Mouse (Mus musculus) gastrocnemius, postnatal 14 days (tissue): ENCODE data around the gene Idh1. TPM values are rescaled to one million over a fixed set of nuclear protein-coding genes. Genes with fewer than 3 reads are reported as not detected.

Experiments used
- DNase-seq: peaks from one replicate; pipeline ENCODE4 v3.0.0; 2021; ENCODE audit warnings: mixed read lengths
- intact Hi-C: fragments of 180-260 bp; cut with DNase I; formaldehyde crosslinking; loops from one replicate; pipeline ENCODE4 v1.15.1; 2025; ENCODE audit warnings: low total_unique reads
- total RNA-seq, 2 experiments: library from RNA; stranded (reverse); gene quantifications; 2 replicates each; pipeline ENCODE4 v1.2.3; 2021

Gene Idh1
- total RNA-seq, 2 experiments from 2014 or later, result 39.9 to 51.1 TPM

DNA sequence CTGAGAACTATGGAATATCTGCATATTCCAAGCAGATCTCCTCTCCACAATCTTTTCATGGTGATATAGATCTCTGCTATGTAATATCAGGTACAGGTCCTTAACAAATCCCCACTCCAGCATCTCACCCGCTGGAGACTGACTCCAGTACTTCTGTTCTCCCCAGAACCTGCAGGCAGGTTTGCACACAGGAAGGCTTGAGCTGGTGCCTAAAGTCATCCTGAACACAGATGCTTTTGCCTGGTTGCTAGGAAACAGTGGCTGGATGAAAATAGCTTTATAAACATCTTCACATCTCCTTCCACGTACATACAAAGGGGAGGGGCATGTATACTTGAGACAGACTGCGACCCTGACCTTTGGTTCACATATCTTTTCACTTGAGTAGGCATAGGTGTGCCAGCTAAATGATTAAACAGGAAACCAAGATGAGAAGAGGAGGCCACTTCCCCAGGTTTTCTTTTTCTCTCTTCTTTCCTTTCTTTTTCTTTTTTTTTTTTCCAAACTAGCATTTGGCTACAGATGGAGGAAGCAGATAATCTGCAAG lies 56.6 kb downstream of the Idh1 start:
- intact Hi-C loops, result no loop called here
- DNase-seq, result no peak

GRCm38 (mm10) chr1:65122574-65123372 lies 63.5 kb downstream of the Idh1 start, which contains the start of gene D630023F18Rik:
Gene D630023F18Rik, minus strand, starts transcription at chr1:65123214.
- DNase-seq, result no peak
- intact Hi-C loops, result no loop called here

DNA sequence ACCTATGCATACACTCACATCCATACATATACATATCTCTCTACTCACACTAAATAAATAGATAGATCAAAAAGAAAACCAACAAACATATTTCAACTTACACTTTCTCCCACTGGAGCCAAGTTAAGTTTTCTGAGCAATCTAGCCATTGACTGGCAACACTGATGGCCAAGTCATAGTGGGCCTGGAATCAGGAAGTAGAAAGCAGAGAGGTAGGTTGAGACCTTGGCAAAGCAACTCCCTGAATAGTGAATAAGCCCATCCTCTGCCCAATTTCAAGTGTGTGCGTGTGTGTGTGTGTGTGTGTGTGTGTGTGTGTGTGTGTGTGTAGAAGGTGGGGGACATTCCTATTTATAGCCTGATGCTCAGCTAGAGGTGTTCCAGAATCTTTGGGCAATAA lies 66.9 kb downstream of the Idh1 start, which contains the start of gene Gm28845:
Gene Gm28845, minus strand, starts transcription at position 121 of the 400 bp plus-strand sequence.
- intact Hi-C loops, result loop anchor here (10.0 kb wide), 1 partner anchor 45 kb away; no protein-coding TSS in a partner anchor
- DNase-seq, result no peak

GRCm38 (mm10) chr1:65118150-65118913 lies 68.0 kb downstream of the Idh1 start:
- DNase-seq, result no peak
- intact Hi-C loops, result loop anchor here (10.0 kb wide), 1 partner anchor 46 kb away; no protein-coding TSS in a partner anchor

DNA sequence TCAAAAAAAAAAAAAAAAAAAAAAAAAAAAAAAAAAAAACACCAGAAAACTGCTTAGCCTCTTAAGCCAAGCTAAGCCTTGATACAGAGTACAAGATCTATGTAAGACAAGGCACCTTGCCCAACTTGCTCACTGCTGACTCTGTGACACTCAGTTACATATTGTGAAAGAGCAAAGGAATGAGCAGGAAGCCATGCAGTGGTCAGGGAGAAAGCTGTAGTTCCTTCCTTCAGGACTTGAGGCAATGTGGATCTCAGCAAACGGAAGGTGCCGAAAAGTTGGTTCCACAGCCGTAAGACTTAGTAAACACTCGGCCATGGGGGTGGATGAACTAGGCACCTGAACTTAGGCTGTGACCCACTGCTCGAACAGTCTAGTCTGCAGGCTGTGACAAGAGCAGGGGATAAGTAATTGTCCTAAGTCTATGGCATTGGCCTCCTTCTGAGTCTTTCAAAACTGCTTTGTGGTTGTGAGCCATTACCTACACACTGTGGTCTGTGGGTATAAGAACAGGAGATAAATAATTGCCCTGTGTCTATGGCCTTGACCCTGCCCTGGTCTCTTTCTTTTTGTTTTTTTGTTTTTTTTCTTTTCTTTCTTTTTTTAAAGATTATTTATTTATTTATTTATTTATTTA lies 72.6 kb downstream of the Idh1 start:
- no peak for DNase-seq
- intact Hi-C loops, result loop anchor here (10.0 kb wide), 1 partner anchor 51 kb away; no protein-coding TSS in a partner anchor

GRCm38 (mm10) chr1:65112807-65113196 lies 73.5 kb downstream of the Idh1 start:
- intact Hi-C loops, result loop anchor here (10.0 kb wide), 1 partner anchor 52 kb away; no protein-coding TSS in a partner anchor
- no peak for DNase-seq

DNA sequence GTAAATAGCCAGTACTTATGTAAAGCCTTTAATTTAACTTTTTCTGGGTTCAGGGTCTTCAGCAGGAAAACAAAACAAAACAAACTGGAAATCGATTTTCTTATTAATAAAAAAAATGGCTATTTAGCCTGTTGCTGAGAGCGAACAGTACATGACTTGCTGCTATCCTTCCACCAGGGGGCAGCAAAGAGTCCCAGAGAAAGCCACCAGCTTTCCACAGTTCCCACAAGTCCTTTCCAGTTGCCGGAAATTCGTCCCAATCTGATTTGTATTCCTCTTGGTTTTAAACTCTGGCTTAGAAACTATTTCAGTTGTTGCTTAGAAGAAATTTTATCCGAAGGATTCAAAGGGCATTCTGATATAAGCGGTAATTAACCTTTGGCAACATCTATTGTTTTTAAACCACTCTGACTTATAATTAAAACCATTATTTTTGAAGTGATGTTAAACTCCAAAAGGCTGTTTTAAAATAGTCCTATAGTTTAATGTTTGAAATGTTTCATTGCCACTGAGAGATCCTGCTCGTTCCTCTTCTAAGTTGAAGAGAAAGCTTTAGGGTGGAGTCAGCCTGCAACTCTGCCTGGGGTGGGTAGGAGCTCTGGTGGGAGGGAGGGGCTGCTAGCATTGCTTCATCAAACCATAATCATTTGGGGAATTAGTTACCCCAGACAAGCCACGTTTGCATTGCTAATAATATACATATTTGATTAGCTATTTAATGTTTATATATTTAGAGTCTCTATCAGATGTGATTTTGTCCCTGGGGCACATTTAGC lies 74.1 kb downstream of the Idh1 start:
- intact Hi-C loops, result loop anchor here (10.0 kb wide), 1 partner anchor 53 kb away; no protein-coding TSS in a partner anchor

GRCm38 (mm10) chr1:65109756-65110435 lies 76.4 kb downstream of the Idh1 start:
- DNase-seq, result no peak
- intact Hi-C loops, result loop anchor here (5.0 to 10.0 kb wide), 2 partner anchors 55 to 72 kb away; no protein-coding TSS in a partner anchor

More for the DNA sequence above, 74.1 kb downstream of the Idh1 start:
- DNase-seq, result peak; percentile 69

- DNase-seq, result no peak
- intact Hi-C loops, result loop anchor here (5.0 kb wide), 1 partner anchor 73 kb away; no protein-coding TSS in a partner anchor
These were observed 77.1 kb downstream of the Idh1 start for GRCm38 (mm10) chr1:65109196-65109595.

Other genes with a start within 250 kb of the Idh1 start
- gene Plekhm3, start 229.7 kb downstream of the Idh1 start, total RNA-seq, result 1 to 10 TPM; 3.9 to 5.1 TPM
- gene Akr1cl, start 153.7 kb downstream of the Idh1 start, total RNA-seq, result not detected
- not detected for gene Cryge, start 135.4 kb downstream of the Idh1 start, total RNA-seq
- gene Crygd, start 123.0 kb downstream of the Idh1 start, total RNA-seq, result not detected
- gene Crygc, start 112.8 kb downstream of the Idh1 start, total RNA-seq, result not detected
- not detected for gene Crygb, start 104.2 kb downstream of the Idh1 start, total RNA-seq
- not detected for gene Cryga, start 83.1 kb downstream of the Idh1 start, total RNA-seq
- gene Gm28845, start 66.9 kb downstream of the Idh1 start, total RNA-seq, result not detected
- not detected for gene D630023F18Rik, start 63.3 kb downstream of the Idh1 start, total RNA-seq
- gene Pikfyve, start 183 bp upstream of the Idh1 start, total RNA-seq, result 1 to 10 TPM; 8.5 to 8.9 TPM
- gene Pth2r, start 95.6 kb upstream of the Idh1 start, total RNA-seq, result not detected